8 mouse cellular contexts compared by ENCODE assay signal in the genomic region with DNA sequence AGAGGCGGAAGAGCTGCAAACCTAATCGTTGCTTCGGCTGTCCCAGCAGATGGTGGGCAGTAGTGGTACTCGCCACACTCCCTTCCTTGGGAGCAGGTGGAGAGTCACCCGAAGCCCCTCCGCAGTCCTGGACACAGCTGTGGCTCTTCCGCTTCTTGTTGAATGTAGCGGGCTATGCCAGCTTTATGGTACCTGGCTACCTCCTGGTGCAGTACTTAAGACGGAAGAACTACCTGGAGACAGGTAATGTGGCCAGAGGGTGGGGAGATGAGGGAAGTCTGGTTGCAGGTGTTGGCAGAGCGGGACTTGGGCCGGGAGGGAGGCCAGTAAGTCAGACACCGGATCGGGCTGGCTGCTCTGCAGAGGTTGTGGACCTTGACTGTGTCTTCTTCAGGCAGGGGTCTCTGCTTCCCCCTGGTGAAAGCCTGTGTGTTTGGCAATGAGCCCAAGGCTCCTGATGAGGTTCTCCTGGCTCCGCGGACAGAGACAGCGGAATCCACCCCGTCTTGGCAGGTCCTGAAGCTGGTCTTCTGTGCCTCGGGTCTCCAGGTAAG. TPM values are rescaled to one million over a fixed set of nuclear protein-coding genes. Genes with fewer than 3 reads are reported as not detected.
A peak's percentile ranks its signal among the peaks of the same experiment; 100 is the strongest.
DNase-seq lines count a peak whose midpoint lies in the region; ATAC-seq and TF ChIP-seq lines count a peak whose summit lies in the region.

No protein-coding gene starts in this region.

- no peak for TF ChIP-seq CTCF in layer of hippocampus, adult 2 months (conservative IDR thresholded peaks at IDR 0.05)
- no peak for TF ChIP-seq CTCF in bone marrow macrophage, adult 2 months (IDR thresholded peaks at IDR 0.05; ENCODE audit: low read depth, low read length)

- no peaks in the 10 kb centered on the region for H3K9me3 ChIP-seq in hindbrain, embryonic 12.5 days (replicated peaks)
- no peaks in the 10 kb centered on the region for H3K9me3 ChIP-seq in midbrain, embryonic 13.5 days

- H3K9ac ChIP-seq in hindbrain, embryonic 12.5 days, result peak overlapping the region; percentile 95
- H3K9ac ChIP-seq in midbrain, embryonic 13.5 days (replicated peaks), result peak overlapping the region; percentile 76

- peaks cover 21% of the 10 kb centered on the region for H3K4me1 ChIP-seq in bone marrow macrophage, adult 2 months (ENCODE audit: control insufficient read depth, insufficient read depth, low read length)
- H3K4me1 ChIP-seq in hindbrain, embryonic 12.5 days, result peaks cover 34% of the 10 kb centered on the region
- peaks cover 49% of the 10 kb centered on the region for H3K4me1 ChIP-seq in midbrain, embryonic 13.5 days (replicated peaks)

- peaks cover 42% of the 10 kb centered on the region for H3K36me3 ChIP-seq in hindbrain, embryonic 12.5 days
- H3K36me3 ChIP-seq in midbrain, embryonic 13.5 days, result peaks cover 42% of the 10 kb centered on the region

- DNase-seq in layer of hippocampus, adult 2 months (ENCODE audit: low spot score in 2 of 2), result no peak
- no peak for DNase-seq in layer of hippocampus, postnatal 36 days
- DNase-seq in layer of hippocampus, adult 8-10 months (ENCODE audit: low spot score in 2 of 2), result no peak
- no peak for DNase-seq in urinary bladder, adult 2 months (ENCODE audit: low spot score)

- peak; percentile 3 for ATAC-seq in hindbrain, embryonic 12.5 days (ENCODE audit: low FRiP score)
- no peak; the same call in 1 of the 2 replicates for ATAC-seq in midbrain, embryonic 13.5 days
- ATAC-seq in erythroid progenitor cell, adult 5-6 weeks (replicated peaks; ENCODE audit: low FRiP score, poor library complexity, severe bottlenecking), result no peak

- WGBS in hindbrain, embryonic 12.5 days, result 11% methylated on average over 18 of the region's 18 CpGs
- WGBS in midbrain, embryonic 13.5 days, result 9% methylated on average over 18 of the region's 18 CpGs

- H3K27ac ChIP-seq in layer of hippocampus, adult 2 months, result peak overlapping the region; percentile 94
- H3K27ac ChIP-seq in bone marrow macrophage, adult 2 months (ENCODE audit: insufficient read depth, low read depth, low read length), result peak overlapping the region; percentile 70
- H3K27ac ChIP-seq in hindbrain, embryonic 12.5 days, result peak overlapping the region; percentile 90
- peak overlapping the region; percentile 85 for H3K27ac ChIP-seq in midbrain, embryonic 13.5 days

- TF ChIP-seq POLR2A in bone marrow macrophage, adult 2 months (IDR thresholded peaks at IDR 0.05; ENCODE audit: borderline replicate concordance, low read depth, low read length), result no peak

- peak overlapping the region; percentile 93 for H3K4me3 ChIP-seq in layer of hippocampus, adult 2 months
- H3K4me3 ChIP-seq in bone marrow macrophage, adult 2 months (ENCODE audit: insufficient read depth, low read length), result peak overlapping the region; percentile 82
- peak overlapping the region; percentile 79 for H3K4me3 ChIP-seq in hindbrain, embryonic 12.5 days
- peak overlapping the region; percentile 56 for H3K4me3 ChIP-seq in midbrain, embryonic 13.5 days (replicated peaks)

- peak overlapping the region; percentile 95 for H3K4me2 ChIP-seq in hindbrain, embryonic 12.5 days (replicated peaks)
- H3K4me2 ChIP-seq in midbrain, embryonic 13.5 days (replicated peaks), result peak overlapping the region; percentile 99

- no peaks in the 10 kb centered on the region for H3K27me3 ChIP-seq in hindbrain, embryonic 12.5 days
- H3K27me3 ChIP-seq in midbrain, embryonic 13.5 days, result no peaks in the 10 kb centered on the region

RNA-seq across cellular contexts. Expression of gene Slc35b2, which starts 0.9 kb away (rescaled TPM):
- total RNA-seq in layer of hippocampus, adult 2 months (2021), result 10 to 100 TPM; 31.1 to 31.8 TPM
- 10 to 100 TPM; 28.2 to 29.4 TPM for total RNA-seq in layer of hippocampus, postnatal 36 days (2021)
- 73.7 and 83.1 TPM in 2 replicates for polyA plus RNA-seq in bone marrow macrophage, adult 2 months (2012; ENCODE audit: insufficient read depth, insufficient read length, missing spikeins)
- 90.6 and 92.4 TPM in 2 replicates for polyA plus RNA-seq in hindbrain, embryonic 12.5 days (2016; fragmentation: Nextera tagmentation; extraction: Ambion mirVana)
- polyA plus RNA-seq in midbrain, embryonic 13.5 days (2015; fragmentation: Nextera tagmentation; extraction: Ambion mirVana), result 89.2 and 95.3 TPM in 2 replicates
- total RNA-seq in erythroid progenitor cell, adult 5-6 weeks (2015; ENCODE audit: low replicate concordance), result 15.5 and 18.4 TPM in 2 replicates
- 10.3 and 14.0 TPM in 2 replicates for total RNA-seq in erythroid progenitor cell, adult 5-6 weeks (2017; ENCODE audit: low replicate concordance)
- 10 to 100 TPM; 26.6 to 35.6 (median 30.3) TPM for total RNA-seq in layer of hippocampus, adult 8-10 months (2022)
- 62.3 and 69.4 TPM in 2 replicates for polyA plus RNA-seq in urinary bladder, adult 2 months (2012; rRNA removed)

RNA-seq across cellular contexts. Expression of gene Hsp90ab1, which starts 8.5 kb away (rescaled TPM):
- 1,000 to 10,000 TPM; 1,695 to 1,765 TPM for total RNA-seq in layer of hippocampus, adult 2 months (2021)
- total RNA-seq in layer of hippocampus, postnatal 36 days (2021), result 1,000 to 10,000 TPM; 1,811 to 1,865 TPM
- polyA plus RNA-seq in bone marrow macrophage, adult 2 months (2012; ENCODE audit: insufficient read depth, insufficient read length, missing spikeins), result 586 and 617 TPM in 2 replicates
- 1,350 and 1,487 TPM in 2 replicates for polyA plus RNA-seq in hindbrain, embryonic 12.5 days (2016; fragmentation: Nextera tagmentation; extraction: Ambion mirVana)
- 1,587 and 1,677 TPM in 2 replicates for polyA plus RNA-seq in midbrain, embryonic 13.5 days (2015; fragmentation: Nextera tagmentation; extraction: Ambion mirVana)
- 200 and 204 TPM in 2 replicates for total RNA-seq in erythroid progenitor cell, adult 5-6 weeks (2015; ENCODE audit: low replicate concordance)
- total RNA-seq in erythroid progenitor cell, adult 5-6 weeks (2017; ENCODE audit: low replicate concordance), result 235 and 237 TPM in 2 replicates
- 1,000 to 10,000 TPM; 1,566 to 2,023 (median 1,742) TPM for total RNA-seq in layer of hippocampus, adult 8-10 months (2022)
- polyA plus RNA-seq in urinary bladder, adult 2 months (2012; rRNA removed), result 635 and 857 TPM in 2 replicates

RNA-seq across cellular contexts. Expression of gene Nfkbie, which starts 9.1 kb away (rescaled TPM):
- total RNA-seq in layer of hippocampus, adult 2 months (2021), result 1 to 10 TPM; 2.6 to 2.7 TPM
- total RNA-seq in layer of hippocampus, postnatal 36 days (2021), result 1 to 10 TPM; 2.6 to 3.4 TPM
- polyA plus RNA-seq in bone marrow macrophage, adult 2 months (2012; ENCODE audit: insufficient read depth, insufficient read length, missing spikeins), result 27.0 and 30.8 TPM in 2 replicates
- polyA plus RNA-seq in hindbrain, embryonic 12.5 days (2016; fragmentation: Nextera tagmentation; extraction: Ambion mirVana), result 7.0 and 7.7 TPM in 2 replicates
- polyA plus RNA-seq in midbrain, embryonic 13.5 days (2015; fragmentation: Nextera tagmentation; extraction: Ambion mirVana), result 5.2 and 7.1 TPM in 2 replicates
- 2.1 and 2.9 TPM in 2 replicates for total RNA-seq in erythroid progenitor cell, adult 5-6 weeks (2015; ENCODE audit: low replicate concordance)
- 1.7 and 3.6 TPM in 2 replicates for total RNA-seq in erythroid progenitor cell, adult 5-6 weeks (2017; ENCODE audit: low replicate concordance)
- total RNA-seq in layer of hippocampus, adult 8-10 months (2022), result 1 to 10 TPM; 2.3 to 3.3 (median 2.7) TPM
- 5.7 and 6.1 TPM in 2 replicates for polyA plus RNA-seq in urinary bladder, adult 2 months (2012; rRNA removed)

RNA-seq across cellular contexts. Expression of gene Tmem151b, which starts 15.1 kb away (rescaled TPM):
- total RNA-seq in layer of hippocampus, adult 2 months (2021), result 100 to 1,000 TPM; 106 to 112 TPM
- total RNA-seq in layer of hippocampus, postnatal 36 days (2021), result 100 to 1,000 TPM; 106 to 112 TPM
- not detected in 2 replicates for polyA plus RNA-seq in bone marrow macrophage, adult 2 months (2012; ENCODE audit: insufficient read depth, insufficient read length, missing spikeins)
- 12.3 and 13.0 TPM in 2 replicates for polyA plus RNA-seq in hindbrain, embryonic 12.5 days (2016; fragmentation: Nextera tagmentation; extraction: Ambion mirVana)
- polyA plus RNA-seq in midbrain, embryonic 13.5 days (2015; fragmentation: Nextera tagmentation; extraction: Ambion mirVana), result 23.5 and 25.5 TPM in 2 replicates
- total RNA-seq in erythroid progenitor cell, adult 5-6 weeks (2015; ENCODE audit: low replicate concordance), result not detected in 2 replicates
- total RNA-seq in erythroid progenitor cell, adult 5-6 weeks (2017; ENCODE audit: low replicate concordance), result not detected in 2 replicates
- 100 to 1,000 TPM in 3 of 4 experiments, 10 to 100 TPM in 1; 91.5 to 121 (median 111) TPM for total RNA-seq in layer of hippocampus, adult 8-10 months (2022)
- polyA plus RNA-seq in urinary bladder, adult 2 months (2012; rRNA removed), result 0.51 and 0.81 TPM in 2 replicates

RNA-seq across cellular contexts. Expression of gene Slc29a1, which starts 34.8 kb away (rescaled TPM):
- total RNA-seq in layer of hippocampus, adult 2 months (2021), result 10 to 100 TPM; 21.1 to 23.0 TPM
- 10 to 100 TPM; 20.8 to 21.5 TPM for total RNA-seq in layer of hippocampus, postnatal 36 days (2021)
- polyA plus RNA-seq in bone marrow macrophage, adult 2 months (2012; ENCODE audit: insufficient read depth, insufficient read length, missing spikeins), result 88.6 and 93.9 TPM in 2 replicates
- 44.4 and 47.2 TPM in 2 replicates for polyA plus RNA-seq in hindbrain, embryonic 12.5 days (2016; fragmentation: Nextera tagmentation; extraction: Ambion mirVana)
- polyA plus RNA-seq in midbrain, embryonic 13.5 days (2015; fragmentation: Nextera tagmentation; extraction: Ambion mirVana), result 29.7 and 30.4 TPM in 2 replicates
- 101 and 133 TPM in 2 replicates for total RNA-seq in erythroid progenitor cell, adult 5-6 weeks (2015; ENCODE audit: low replicate concordance)
- 108 and 151 TPM in 2 replicates for total RNA-seq in erythroid progenitor cell, adult 5-6 weeks (2017; ENCODE audit: low replicate concordance)
- 10 to 100 TPM; 19.4 to 26.3 (median 21.0) TPM for total RNA-seq in layer of hippocampus, adult 8-10 months (2022)
- 210 and 219 TPM in 2 replicates for polyA plus RNA-seq in urinary bladder, adult 2 months (2012; rRNA removed)

Comparison
In these comparisons a context has a peak if more than half of its experiments do, and no peak if none do; other contexts are left out.
1. RNA of gene Hsp90ab1, which starts 8.5 kb away (total RNA-seq): 1,811 to 1,865 TPM in layer of hippocampus, postnatal 36 days, 1,566 to 2,023 TPM in layer of hippocampus, adult 8-10 months and 1,695 to 1,765 TPM in layer of hippocampus, adult 2 months; 200 to 237 TPM in erythroid progenitor cell, adult 5-6 weeks; every median in the first group is over 4 times any median in the second.
2. Peak in every context shown above with its lines, with median percentiles within 50 percentile points of each other: H3K27ac ChIP-seq and H3K4me3 ChIP-seq.